Mouse (Mus musculus) olfactory bulb, adult 2 months (tissue): ENCODE measurements at regions not wholly inside any gene's neighbourhood (a gene's known extent, or its start where the extent isn't known, plus 50 kb on each side); places are given as distances from the start of the nearest gene placed in this dataset.

Source experiments
- H3K27ac ChIP-seq: fragments of 200-500 bp; 2 replicates; pipeline ENCODE4 v1.5.1; 2012; ENCODE audit warnings: low read depth, low read length; ENCODE audit not compliant: insufficient read depth
- H3K4me1 ChIP-seq: fragments of 200-500 bp; 2 replicates; pipeline ENCODE4 v1.6.1; 2012; ENCODE audit warnings: low read length; ENCODE audit not compliant: control insufficient read depth, insufficient read depth
- H3K4me3 ChIP-seq: fragments of 200-500 bp; 2 replicates; pipeline ENCODE4 v1.5.1; 2012; ENCODE audit warnings: mild to moderate bottlenecking, low read depth, low read length, moderate library complexity; ENCODE audit not compliant: insufficient read depth
- CTCF ChIP-seq: fragments of 200-500 bp; IDR thresholded peaks from 2 replicates; pipeline ENCODE4 v1.5.1; 2012; ENCODE audit warnings: low read depth, mild to moderate bottlenecking, low read length, moderate library complexity; ENCODE audit not compliant: insufficient read depth
- POLR2A ChIP-seq: fragments of 200-500 bp; IDR thresholded peaks from 2 replicates; pipeline ENCODE4 v1.6.1; 2012; ENCODE audit warnings: mild to moderate bottlenecking, low read depth, low read length, moderate library complexity; ENCODE audit not compliant: insufficient read depth
- WGBS: fragments of 180-500 bp; shearing (Covaris S2); methylation state at CpG from one replicate; pipeline ENCODE4 v1.1.7; 2018; 5-methylcytosine and 5-hydroxymethylcytosine counted together

DNA sequence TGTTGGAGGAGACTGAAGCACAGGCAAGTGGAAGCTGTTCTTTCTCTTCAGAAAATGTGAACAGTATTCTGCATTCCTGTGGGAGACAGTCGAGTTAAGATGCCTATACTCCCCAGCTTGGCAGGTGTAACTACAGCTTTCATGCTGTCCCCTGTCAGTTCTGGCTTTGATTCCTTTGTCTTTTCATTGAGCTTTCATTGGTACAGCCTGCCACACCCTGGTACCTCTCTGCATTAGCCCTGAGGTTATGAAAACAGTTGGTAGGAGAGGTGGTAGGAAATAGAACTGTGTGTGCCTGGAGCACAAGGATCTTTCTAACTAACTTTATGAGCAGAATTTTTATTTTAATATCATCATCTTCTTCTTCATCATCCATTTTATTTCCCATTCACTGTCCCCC, 551.6 kb downstream of the Car8 start:
- WGBS = 57% methylated on average over 1 of the region's 1 CpGs
- no peak overlapping the region for H3K4me3 ChIP-seq
- TF ChIP-seq CTCF (no peak), POLR2A (no peak)

DNA sequence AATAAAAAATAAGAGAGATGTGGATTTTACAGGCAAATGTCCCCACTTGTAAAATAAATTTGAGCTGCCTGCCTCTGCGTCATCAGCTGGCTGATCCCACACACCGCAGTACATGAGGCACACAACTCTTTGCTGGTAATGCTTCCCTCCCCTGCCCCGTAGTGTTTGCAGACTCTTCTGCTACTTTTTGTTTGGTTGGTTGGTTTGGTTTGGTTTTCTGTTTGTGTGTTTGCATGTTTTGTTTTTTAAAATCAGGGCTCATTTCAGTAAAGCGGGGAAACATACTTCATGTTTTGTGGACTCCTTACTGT, 568.1 kb downstream of the Car8 start:
- no peak for TF ChIP-seq POLR2A
- TF ChIP-seq CTCF = no peak
- no peaks in the 10 kb centered on the region for H3K4me1 ChIP-seq
- 64% methylated on average over 4 of the region's 4 CpGs for WGBS
- no peak overlapping the region for H3K4me3 ChIP-seq
- no peak overlapping the region for H3K27ac ChIP-seq

More for the DNA sequence above, 551.6 kb downstream of the Car8 start:
- H3K27ac ChIP-seq = no peak overlapping the region
- no peaks in the 10 kb centered on the region for H3K4me1 ChIP-seq

DNA sequence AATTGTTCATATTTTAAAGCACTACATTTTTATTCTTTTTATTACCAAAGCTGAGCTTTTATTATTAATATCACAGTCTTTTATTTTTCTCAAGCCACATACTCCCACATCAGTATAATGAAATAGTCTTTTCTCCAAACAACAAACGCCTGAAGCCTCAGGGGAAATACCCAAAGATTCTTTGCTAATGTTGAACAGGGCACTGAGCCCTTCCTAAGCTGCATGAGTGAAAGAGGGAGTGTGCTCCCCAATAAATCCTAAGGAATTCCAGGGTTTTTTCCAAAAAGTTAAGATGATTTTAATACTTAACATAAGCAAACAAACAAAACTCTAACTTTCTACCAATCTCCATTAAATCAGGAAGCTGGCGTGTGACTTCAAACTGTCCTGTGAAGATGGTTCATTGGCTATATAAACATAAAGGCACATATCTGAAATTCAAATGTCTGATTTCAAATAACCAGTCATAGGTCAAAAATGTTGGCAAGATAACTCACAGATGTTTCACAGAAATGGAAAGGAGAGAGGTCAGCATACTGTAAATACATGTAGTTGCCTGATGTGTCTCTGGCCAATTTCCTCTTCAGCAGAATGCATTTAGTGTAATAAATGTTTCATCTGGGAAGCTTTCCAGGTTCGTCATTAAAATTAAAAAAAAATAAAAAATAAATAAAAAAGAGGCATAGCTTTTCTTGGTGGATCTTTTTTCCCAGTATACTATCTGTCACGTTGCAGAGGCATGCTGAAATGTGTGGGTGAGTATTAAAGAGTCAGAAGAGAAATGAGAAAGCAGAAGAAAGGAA, 568.6 kb downstream of the Car8 start:
- H3K4me3 ChIP-seq = no peak overlapping the region
- 56% methylated on average over 4 of the region's 4 CpGs for WGBS
- H3K4me1 ChIP-seq = no peaks in the 10 kb centered on the region
- no peak overlapping the region for H3K27ac ChIP-seq
- TF ChIP-seq POLR2A (no peak), CTCF (no peak)

DNA sequence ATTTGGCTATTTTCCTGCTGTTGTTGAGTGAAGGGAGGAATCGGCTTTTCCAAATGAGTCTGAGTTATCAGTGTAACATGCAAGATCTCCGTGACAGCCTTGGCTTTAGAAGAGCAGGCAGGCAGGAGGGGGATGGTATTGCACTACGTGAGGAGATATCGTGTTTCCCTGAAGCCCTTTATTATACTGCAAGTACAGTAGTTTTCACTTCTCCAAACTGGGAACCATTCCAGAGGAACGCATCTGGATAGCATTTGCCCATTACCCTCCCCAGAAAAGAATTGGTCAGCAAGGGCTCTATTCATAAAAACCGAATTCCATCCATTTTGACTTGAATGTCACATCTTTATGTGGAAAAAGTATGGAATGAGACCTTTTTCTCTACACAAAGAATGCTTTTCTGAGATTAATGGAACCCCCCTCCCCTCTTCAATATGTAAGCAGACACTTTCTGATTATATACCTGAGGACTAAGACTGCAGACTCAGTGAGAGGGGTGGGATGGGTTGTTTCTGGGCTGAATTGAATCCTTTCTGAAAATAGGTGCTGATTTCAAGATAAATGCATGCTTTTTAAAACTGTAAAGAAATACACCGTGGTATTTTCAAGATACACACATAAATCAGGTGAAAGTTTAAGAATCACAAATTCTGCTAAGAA, 571.8 kb downstream of the Car8 start:
- no peak for TF ChIP-seq POLR2A
- TF ChIP-seq CTCF = no peak
- Histone ChIP-seq H3K27ac (no peak overlapping the region), H3K4me3 (no peak overlapping the region), H3K4me1 (no peaks in the 10 kb centered on the region)
- WGBS = 23% methylated on average over 7 of the region's 7 CpGs

DNA sequence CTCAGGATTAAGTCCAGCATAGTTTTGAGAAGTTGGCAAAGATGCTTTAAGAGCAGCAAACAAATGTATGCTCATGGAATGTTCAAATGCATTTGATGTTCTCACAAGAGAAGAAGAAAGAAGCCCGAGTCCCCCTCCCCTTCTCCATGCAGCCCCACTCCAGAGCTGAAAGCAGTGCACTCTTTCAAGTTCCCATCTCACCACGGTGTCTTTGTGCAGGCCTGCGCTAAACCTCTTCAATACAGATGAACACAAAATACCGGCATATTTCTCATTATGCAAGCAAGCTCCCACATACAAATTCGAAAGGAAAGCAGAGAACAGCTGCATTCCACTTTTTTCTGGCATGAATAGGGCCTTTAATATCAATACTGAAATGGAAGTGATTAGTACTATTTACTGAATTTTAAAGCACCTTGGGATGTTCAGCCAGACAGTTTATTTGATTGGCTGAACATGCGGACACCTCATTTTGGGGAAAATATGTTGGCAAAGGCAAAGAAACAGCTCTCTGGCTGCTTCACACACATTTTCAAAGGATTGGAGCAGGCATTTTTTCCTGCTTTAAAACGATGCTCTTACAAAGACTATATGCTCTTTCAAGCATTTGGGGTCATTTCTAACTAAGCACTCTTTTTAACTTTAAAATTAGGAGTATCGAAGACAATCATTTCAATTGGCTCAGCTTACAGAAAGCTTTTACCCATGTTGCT, 595.8 kb downstream of the Car8 start:
- WGBS = 34% methylated on average over 8 of the region's 8 CpGs
- no peak for TF ChIP-seq POLR2A
- no peak for TF ChIP-seq CTCF
- Histone ChIP-seq H3K4me1 (no peaks in the 10 kb centered on the region), H3K4me3 (no peak overlapping the region), H3K27ac (no peak overlapping the region)

DNA sequence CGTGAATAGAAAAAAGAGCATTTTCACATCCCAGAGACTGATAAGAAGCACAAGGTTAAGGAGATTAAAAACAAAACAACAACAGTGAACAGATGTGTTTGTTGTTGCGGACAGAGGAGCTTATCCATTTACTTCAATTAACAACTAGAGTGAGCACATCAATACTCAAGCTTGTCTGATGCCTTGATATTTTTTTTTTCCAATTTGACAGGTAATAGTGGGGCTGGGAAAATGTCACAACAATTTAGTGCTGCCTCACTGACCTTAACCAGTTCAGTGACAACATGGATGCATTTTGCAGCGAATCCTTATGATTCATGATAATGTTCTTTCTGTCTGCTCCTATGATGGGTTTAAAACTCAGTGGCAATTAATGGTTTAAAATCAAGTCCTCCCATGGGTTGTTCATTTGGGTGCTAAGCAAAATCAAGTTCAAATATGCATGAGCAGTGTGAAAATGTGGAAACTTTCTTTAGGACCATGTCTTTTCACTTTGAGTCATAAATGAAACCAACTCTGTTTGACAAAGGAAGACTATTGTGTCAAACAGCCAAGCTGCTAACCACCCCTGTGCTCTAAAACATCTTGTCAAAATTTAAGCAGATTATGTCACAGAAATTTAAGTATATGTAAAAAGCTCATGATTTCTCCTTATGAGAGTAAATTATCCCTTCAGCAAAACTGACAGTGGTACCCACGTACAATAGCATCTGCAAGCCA, 641.0 kb downstream of the Car8 start:
- no peak for TF ChIP-seq POLR2A
- no peak for TF ChIP-seq CTCF
- no peak overlapping the region for H3K4me3 ChIP-seq
- H3K4me1 ChIP-seq = no peaks in the 10 kb centered on the region
- 70% methylated on average over 4 of the region's 4 CpGs for WGBS
- H3K27ac ChIP-seq = no peak overlapping the region

DNA sequence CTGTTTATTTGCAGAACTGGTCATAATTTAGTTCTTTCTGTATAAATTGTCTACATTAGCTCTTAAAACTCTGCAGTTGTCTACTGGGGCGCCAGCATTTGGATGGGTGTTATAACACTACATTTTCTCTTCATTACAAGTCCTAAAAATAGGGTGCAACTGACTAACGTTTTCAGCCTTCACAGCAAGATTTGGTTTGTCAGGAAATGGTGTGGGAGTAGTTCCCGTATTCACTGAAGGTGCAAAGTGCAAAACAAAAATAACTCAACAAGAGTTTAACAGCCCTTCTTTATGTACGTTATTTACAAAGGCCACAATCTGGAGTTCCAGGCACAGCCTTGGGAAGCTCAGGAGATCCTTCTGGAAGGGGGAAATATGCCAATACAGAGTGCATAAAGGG, 642.7 kb downstream of the Car8 start:
- no peaks in the 10 kb centered on the region for H3K4me1 ChIP-seq
- no peak overlapping the region for H3K4me3 ChIP-seq
- H3K27ac ChIP-seq = peak overlapping the region; percentile 45; the same call in 1 of the 2 replicates
- TF ChIP-seq POLR2A (no peak), CTCF (no peak)
- WGBS = 33% methylated on average over 4 of the region's 4 CpGs

DNA sequence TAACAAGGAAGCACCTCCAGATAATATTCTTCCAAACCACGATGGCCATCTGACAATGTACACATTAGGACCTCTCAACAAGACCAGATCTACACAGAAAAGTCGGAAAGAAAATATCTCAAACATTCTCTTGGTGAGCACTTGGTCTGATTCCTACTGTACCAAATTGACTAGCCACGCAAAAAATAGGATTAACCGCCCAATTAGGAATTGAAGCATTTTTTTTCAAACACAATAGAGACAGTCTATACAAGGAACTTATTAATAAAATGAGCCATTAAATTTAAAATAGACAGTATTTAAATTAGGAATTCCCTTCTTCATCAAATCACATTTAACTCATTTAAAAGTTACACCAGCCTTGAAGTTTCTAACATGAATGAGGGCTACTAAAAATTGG, 655.0 kb downstream of the Car8 start:
- Histone ChIP-seq H3K27ac (no peak overlapping the region), H3K4me3 (no peak overlapping the region), H3K4me1 (no peaks in the 10 kb centered on the region)
- WGBS = 80% methylated on average over 4 of the region's 4 CpGs
- TF ChIP-seq CTCF (no peak), POLR2A (no peak)
